Mouse (Mus musculus): Measurements from ENCODE around the gene Ugt3a2.

- TF ChIP-seq CTCF (IDR thresholded peaks at IDR 0.05; ENCODE audit: extremely low read depth, insufficient read length, insufficient replicate concordance, low read depth, low read length): no peak
- TF ChIP-seq POLR2A (IDR thresholded peaks at IDR 0.05; ENCODE audit: low read depth, low read length): no peak
Measured at GRCm38 (mm10) chr15:9368774-9369173, 33.4 kb downstream of the Ugt3a2 start.

All from small intestine, adult 2 months (tissue).